Comparison of ENCODE assay signal across 9 mouse cellular contexts in genomic region chr12:100897736-100898650, GRCm38 (mm10). TPM values are rescaled to one million over a fixed set of nuclear protein-coding genes. Genes with fewer than 3 reads are reported as not detected.
DNase-seq lines count a peak whose midpoint lies in the region; ATAC-seq lines count a peak whose summit lies in the region.
"Had no signal": no experiment of that assay in that cellular context is flagged by ENCODE, and none has a peak within 500 bp of the region (broad histone marks: within the 10 kb centered on the region; RNA-seq: fewer than 3 reads in every experiment).

No protein-coding gene starts in this region.

- H3K27ac ChIP-seq in kidney, embryonic 16.5 days (ENCODE audit: low read length): no peak overlapping the region
- no peak overlapping the region for H3K27ac ChIP-seq in neural tube, embryonic 14.5 days (ENCODE audit: low read depth, low read length)

- no peak overlapping the region for H3K4me3 ChIP-seq in kidney, embryonic 16.5 days (ENCODE audit: low read length)
- peak overlapping the region; percentile 33; the same call in 1 of the 2 replicates for H3K4me3 ChIP-seq in neural tube, embryonic 14.5 days (ENCODE audit: low read depth, low read length)
- H3K4me3 ChIP-seq: erythroblast, embryonic 14.5 days had no signal

- H3K27me3 ChIP-seq in kidney, embryonic 16.5 days (ENCODE audit: insufficient read depth, low read length): peaks cover 41% of the 10 kb centered on the region
- H3K27me3 ChIP-seq in neural tube, embryonic 14.5 days (ENCODE audit: control insufficient read depth, insufficient read depth, low read length): peaks cover 11% of the 10 kb centered on the region

- H3K9me3 ChIP-seq in kidney, embryonic 16.5 days (ENCODE audit: low read length): no peaks in the 10 kb centered on the region
- no peaks in the 10 kb centered on the region for H3K9me3 ChIP-seq in neural tube, embryonic 14.5 days (ENCODE audit: control insufficient read depth, low read length)

- H3K4me2 ChIP-seq in kidney, embryonic 16.5 days (replicated peaks; ENCODE audit: low read depth, low read length): peak overlapping the region; percentile 63; the same call in 1 of the 2 replicates
- H3K4me2 ChIP-seq in neural tube, embryonic 14.5 days (ENCODE audit: low read depth, low read length): peak overlapping the region; percentile 61

- H3K36me3 ChIP-seq in kidney, embryonic 16.5 days (ENCODE audit: insufficient read depth, low read length): no peaks in the 10 kb centered on the region
- H3K36me3 ChIP-seq in neural tube, embryonic 14.5 days (ENCODE audit: control insufficient read depth, insufficient read depth, low read length): no peaks in the 10 kb centered on the region

- no peak for ATAC-seq in kidney, embryonic 16.5 days (ENCODE audit: low FRiP score, low TSS enrichment)
- ATAC-seq in granulocyte monocyte progenitor cell, adult 5-6 weeks (replicated peaks; ENCODE audit: poor library complexity, severe bottlenecking): peak; percentile 52
- ATAC-seq in neural tube, embryonic 14.5 days (ENCODE audit: low read depth): no peak

- no peak for DNase-seq in kidney, postnatal 4 days
- DNase-seq in cerebellum, adult 9-10 months: peak; percentile 88
- no peak for DNase-seq in frontal cortex, postnatal 25 days (ENCODE audit: low spot score in 2 of 2)
- DNase-seq in thymus, postnatal 25 days: no peak
- DNase-seq in layer of hippocampus, adult 9-10 months (ENCODE audit: low spot score): no peak

- WGBS in kidney, embryonic 16.5 days: 30% methylated on average over 12 of the region's 12 CpGs
- WGBS in neural tube, embryonic 14.5 days: 11% methylated on average over 12 of the region's 12 CpGs

- H3K4me1 ChIP-seq in kidney, embryonic 16.5 days (ENCODE audit: insufficient read depth, low read length): peaks cover 8% of the 10 kb centered on the region
- H3K4me1 ChIP-seq in neural tube, embryonic 14.5 days (ENCODE audit: control insufficient read depth, insufficient read depth, low read length): peaks cover 6% of the 10 kb centered on the region; the same call in 1 of the 2 replicates

- H3K9ac ChIP-seq in kidney, embryonic 16.5 days (replicated peaks; ENCODE audit: low read length): no peak overlapping the region
- H3K9ac ChIP-seq in neural tube, embryonic 14.5 days (replicated peaks; ENCODE audit: low read depth, low read length): no peak overlapping the region

RNA-seq across cellular contexts. Expression of gene Gpr68, which starts 10.0 kb away (rescaled TPM):
- polyA plus RNA-seq in kidney, embryonic 16.5 days (2015; fragmentation: Nextera tagmentation; extraction: Ambion mirVana): 0.27 and 0.75 TPM in 2 replicates
- 0.23 and 1.6 TPM in 2 replicates for total RNA-seq in granulocyte monocyte progenitor cell, adult 5-6 weeks (2014; fragmentation: Nextera tagmentation)
- 0.47 TPM in 1 of 2 replicates, not detected in the other for total RNA-seq in granulocyte monocyte progenitor cell, adult 5-6 weeks (2017)
- polyA plus RNA-seq in neural tube, embryonic 14.5 days (2014; fragmentation: Nextera tagmentation; extraction: Ambion mirVana): 4.3 and 5.4 TPM in 2 replicates
- polyA plus RNA-seq: erythroblast, embryonic 14.5 days had no signal
